Mouse (Mus musculus) ES-Bruce4 (cell line): ENCODE data around the gene 1700025G04Rik. TPM values are rescaled to one million over a fixed set of nuclear protein-coding genes. Genes with fewer than 3 reads are reported as not detected.

ENCODE experiments used
- H3K27ac ChIP-seq: 2 replicates; pipeline ENCODE4 v1.5.1; 2012; ENCODE audit warnings: low read length, inconsistent platforms; ENCODE audit not compliant: insufficient read depth
- H3K27me3 ChIP-seq: 2 replicates; pipeline ENCODE4 v1.6.1; 2012; ENCODE audit warnings: mild to moderate bottlenecking, low read length, inconsistent platforms; ENCODE audit not compliant: control insufficient read depth, poor library complexity, insufficient read depth, severe bottlenecking
- H3K36me3 ChIP-seq: 2 replicates; pipeline ENCODE4 v1.6.1; 2012; ENCODE audit warnings: inconsistent platforms, mild to moderate bottlenecking, low read length, moderate library complexity; ENCODE audit not compliant: control insufficient read depth, poor library complexity, insufficient read depth, severe bottlenecking
- H3K4me1 ChIP-seq: one replicate; pipeline ENCODE4 v1.8.1; 2011; ENCODE audit warnings: low read length; ENCODE audit not compliant: control insufficient read depth, insufficient read depth
- H3K4me3 ChIP-seq: 2 replicates; pipeline ENCODE4 v1.5.1; 2011; ENCODE audit warnings: low read depth, mild to moderate bottlenecking, low read length
- H3K9ac ChIP-seq: 2 replicates; pipeline ENCODE4 v1.6.1; 2012; ENCODE audit warnings: low read depth, mild to moderate bottlenecking, inconsistent platforms; ENCODE audit not compliant: poor library complexity, severe bottlenecking
- H3K9me3 ChIP-seq: replicated peaks from 2 replicates; pipeline ENCODE4 v1.6.1; 2012; ENCODE audit warnings: mild to moderate bottlenecking, low read length, inconsistent platforms; ENCODE audit not compliant: control insufficient read depth, poor library complexity, insufficient read depth, severe bottlenecking
- CTCF ChIP-seq: IDR thresholded peaks from one replicate; pipeline ENCODE4 v1.8.1; 2011; ENCODE audit warnings: low read depth, low read length
- EP300 ChIP-seq: IDR thresholded peaks from 2 replicates; pipeline ENCODE4 v1.6.1; 2011; ENCODE audit warnings: low read depth, low read length; ENCODE audit not compliant: insufficient read depth
- POLR2A ChIP-seq: IDR thresholded peaks from one replicate; pipeline ENCODE4 v1.8.1; 2011; ENCODE audit warnings: low read length; ENCODE audit not compliant: insufficient read depth
- polyA plus RNA-seq: library from polyadenylated mRNA; stranded (reverse); fragments of >200 nt; gene quantifications from 2 replicates; pipeline ENCODE4 v1.2.4, GENCODE M21; 2011; ENCODE audit warnings: low read depth; ENCODE audit not compliant: missing spikeins, insufficient read depth, insufficient read length

1700025G04Rik gene
- polyA plus RNA-seq, 1 experiment, result 14.3 TPM

DNA sequence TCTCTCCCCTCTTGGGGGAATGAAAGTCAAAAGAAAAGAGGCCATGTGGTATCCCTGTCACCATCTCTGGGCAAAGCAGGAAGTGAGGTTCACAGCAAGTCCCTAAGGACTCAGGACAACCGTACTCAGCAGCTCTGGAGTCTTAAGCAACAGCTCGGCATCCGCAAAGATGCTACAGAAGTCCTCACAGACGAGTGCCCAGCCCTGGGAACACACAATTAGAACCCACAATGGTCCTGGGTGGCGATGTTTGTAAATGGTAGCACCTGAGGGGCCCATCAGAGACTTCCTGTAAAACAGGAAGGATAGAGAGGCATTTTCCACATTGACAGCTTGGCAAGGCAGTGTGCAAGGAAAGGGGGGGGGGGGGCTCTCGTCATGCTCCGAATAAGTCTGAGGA is 55.2 kb downstream of the 1700025G04Rik start:
- Histone ChIP-seq H3K4me3 (no peak overlapping the region), H3K36me3 (no peaks in the 10 kb centered on the region), H3K27me3 (no peaks in the 10 kb centered on the region), H3K9ac (no peak overlapping the region), H3K4me1 (no peaks in the 10 kb centered on the region), H3K9me3 (0 out of 2 replicates have a peak, but pooled peaks cover 3% of the 10 kb centered on the region), H3K27ac (no peak overlapping the region)
- TF ChIP-seq CTCF (no peak), EP300 (no peak), POLR2A (no peak)

DNA sequence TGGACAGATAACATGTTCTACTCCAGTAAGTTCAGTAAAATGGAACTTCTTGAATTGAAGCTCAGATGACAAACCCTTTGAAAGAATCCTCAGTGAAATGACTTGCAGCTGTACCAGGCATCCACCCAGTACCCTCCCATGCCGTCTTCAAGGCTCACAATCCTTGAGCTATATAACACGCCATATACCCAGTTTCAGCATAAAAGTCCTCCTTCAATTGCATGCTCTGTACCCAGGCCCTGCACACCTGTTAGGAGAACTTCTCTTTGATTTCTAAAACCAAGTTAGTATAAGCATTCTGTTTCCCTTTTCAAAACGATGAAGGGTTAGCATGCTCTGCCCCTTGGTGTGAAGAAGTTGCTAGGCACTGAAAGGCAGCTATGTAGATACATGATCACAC is 56.2 kb downstream of the 1700025G04Rik start:
- Histone ChIP-seq H3K4me3 (no peak overlapping the region), H3K27ac (no peak overlapping the region), H3K27me3 (no peaks in the 10 kb centered on the region), H3K4me1 (no peaks in the 10 kb centered on the region), H3K36me3 (no peaks in the 10 kb centered on the region), H3K9ac (no peak overlapping the region), H3K9me3 (0 out of 2 replicates have a peak, but pooled peaks cover 3% of the 10 kb centered on the region)
- TF ChIP-seq POLR2A, result no peak
- TF ChIP-seq CTCF, result no peak
- TF ChIP-seq EP300, result no peak

DNA sequence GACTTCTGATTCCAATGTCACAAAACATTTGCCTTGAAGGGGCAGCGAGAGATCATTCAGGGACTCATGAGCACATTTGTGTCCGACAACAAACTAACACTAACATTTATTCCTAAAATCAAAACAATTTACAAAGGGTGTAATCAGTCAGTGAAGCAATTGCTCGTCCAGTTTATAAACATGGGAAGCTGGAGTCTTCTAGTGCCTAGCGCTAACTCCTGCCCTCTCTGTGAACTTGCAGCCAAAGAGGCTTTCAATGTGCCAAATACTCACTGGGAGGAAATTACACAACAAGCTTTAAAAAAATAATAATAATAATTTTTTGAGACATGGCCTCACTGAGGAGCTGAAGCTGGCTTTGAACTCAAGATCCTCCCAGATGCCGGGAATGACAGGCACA is 57.8 kb downstream of the 1700025G04Rik start:
- no peaks in the 10 kb centered on the region for H3K4me1 ChIP-seq
- TF ChIP-seq POLR2A (no peak), EP300 (no peak), CTCF (no peak)

DNA sequence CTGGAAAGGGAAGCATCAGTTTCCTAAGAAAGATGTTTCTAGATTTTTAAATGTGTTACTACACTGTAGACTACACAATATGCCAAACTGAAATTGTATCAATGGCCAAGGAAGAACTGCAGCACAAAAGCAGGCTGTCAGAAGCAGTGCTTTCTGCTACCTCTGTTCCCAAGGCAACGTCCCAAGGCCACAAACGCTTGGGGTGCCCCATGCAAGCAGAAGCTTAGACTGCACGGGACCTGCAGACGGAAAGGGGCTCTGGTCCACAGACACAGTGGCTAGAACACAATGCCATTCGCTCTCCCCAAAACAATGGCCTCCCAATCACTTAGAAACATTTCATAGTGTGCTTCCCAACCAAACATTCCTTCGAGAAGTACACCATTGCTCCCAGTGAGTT is 59.4 kb downstream of the 1700025G04Rik start:
- Histone ChIP-seq H3K9me3 (0 out of 2 replicates have a peak, but pooled peaks cover 3% of the 10 kb centered on the region), H3K27ac (no peak overlapping the region), H3K4me3 (no peak overlapping the region), H3K27me3 (no peaks in the 10 kb centered on the region), H3K36me3 (no peaks in the 10 kb centered on the region), H3K4me1 (no peaks in the 10 kb centered on the region), H3K9ac (no peak overlapping the region)
- TF ChIP-seq CTCF (no peak), POLR2A (no peak), EP300 (no peak)

More for the DNA sequence above, 57.8 kb downstream of the 1700025G04Rik start:
- no peak overlapping the region for H3K9ac ChIP-seq
- H3K27me3 ChIP-seq, result no peaks in the 10 kb centered on the region
- H3K27ac ChIP-seq, result no peak overlapping the region
- H3K9me3 ChIP-seq, result 0 out of 2 replicates have a peak, but pooled peaks cover 3% of the 10 kb centered on the region
- no peaks in the 10 kb centered on the region for H3K36me3 ChIP-seq
- H3K4me3 ChIP-seq, result no peak overlapping the region

DNA sequence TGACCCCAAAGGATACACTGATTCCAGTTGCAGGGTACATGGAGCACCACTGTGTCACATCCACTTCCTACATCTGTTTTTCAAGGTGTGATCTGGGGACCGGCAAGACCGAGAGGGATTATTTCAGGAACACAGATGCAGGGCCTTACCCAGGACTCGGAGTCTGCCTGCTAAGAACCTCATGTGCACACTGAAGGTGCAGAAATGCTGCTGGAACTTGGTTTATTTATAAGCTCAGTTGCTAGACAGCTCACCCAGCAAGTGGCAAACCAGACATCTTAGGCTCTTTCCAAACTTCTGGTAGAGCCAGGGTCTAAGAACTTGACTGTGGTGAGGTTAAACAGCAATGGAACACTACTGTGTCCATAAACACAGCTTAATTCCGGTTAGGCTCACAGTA is 61.2 kb downstream of the 1700025G04Rik start:
- Histone ChIP-seq H3K27me3 (no peaks in the 10 kb centered on the region), H3K36me3 (no peaks in the 10 kb centered on the region), H3K4me1 (no peaks in the 10 kb centered on the region), H3K9ac (no peak overlapping the region), H3K4me3 (no peak overlapping the region), H3K27ac (no peak overlapping the region), H3K9me3 (0 out of 2 replicates have a peak, but pooled peaks cover 3% of the 10 kb centered on the region)
- TF ChIP-seq CTCF, result no peak
- no peak for TF ChIP-seq EP300
- TF ChIP-seq POLR2A, result no peak

DNA sequence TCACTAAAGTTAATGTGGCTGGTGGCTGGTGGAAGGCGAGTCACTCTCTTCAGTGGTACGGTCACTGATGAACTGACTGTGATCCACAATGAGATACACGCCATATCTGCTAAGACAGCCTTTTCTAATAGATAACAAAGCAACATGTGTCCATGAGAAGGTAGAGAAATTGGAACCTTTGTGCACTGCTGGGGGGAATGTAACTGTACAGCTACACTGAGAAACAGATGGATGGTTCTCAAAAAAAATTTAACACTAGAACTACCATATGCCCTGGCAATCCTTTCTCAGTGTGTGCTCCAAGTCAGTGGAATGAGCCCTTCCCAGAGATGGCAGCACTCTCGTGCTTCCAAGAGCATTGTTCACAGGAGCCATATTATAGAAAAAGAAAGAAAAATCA is 63.2 kb downstream of the 1700025G04Rik start:
- Histone ChIP-seq H3K27me3 (no peaks in the 10 kb centered on the region), H3K4me1 (no peaks in the 10 kb centered on the region), H3K9me3 (no peaks in the 10 kb centered on the region), H3K36me3 (no peaks in the 10 kb centered on the region), H3K9ac (no peak overlapping the region), H3K4me3 (no peak overlapping the region), H3K27ac (no peak overlapping the region)
- TF ChIP-seq EP300, result no peak
- TF ChIP-seq CTCF, result no peak
- no peak for TF ChIP-seq POLR2A
